Mouse (Mus musculus): ENCODE measurements around the gene Defa26. TPM values are rescaled to one million over a fixed set of nuclear protein-coding genes. Genes with fewer than 3 reads are reported as not detected.
"Not testable (repeated sequence)": the region's sequence is repeated elsewhere in the genome, so short reads cannot be mapped to it uniquely, and the experiment has no call there.

Gene Defa26
- not detected in 2 replicates for polyA plus RNA-seq (2012; rRNA removed)

- not testable (repeated sequence) for H3K4me1 ChIP-seq (ENCODE audit: control insufficient read depth, insufficient read depth, insufficient read length); H3K36me3 ChIP-seq (ENCODE audit: control insufficient read depth, insufficient read depth, low read length); H3K4me3 ChIP-seq (ENCODE audit: extremely low read depth, insufficient read depth, insufficient read length); H3K27ac ChIP-seq (ENCODE audit: insufficient read depth, low read length); H3K27me3 ChIP-seq (ENCODE audit: control insufficient read depth, insufficient read depth, low read length); DNase-seq (ENCODE audit: low read depth in 1 of 2, low spot score in 2 of 2)
- WGBS, result 80% methylated on average over 1 of the region's 1 CpGs
Measured at GRCm38 (mm10) chr8:21617883-21618282, at the start of gene Defa26. Defa26 (plus strand) TSS chr8:21618183.

GRCm38 (mm10) chr8:21582706-21583105 is 35.3 kb upstream of the Defa26 start, which contains the start of gene Defa28:
Defa28 (plus strand) TSS chr8:21583006.
- H3K4me3 ChIP-seq (ENCODE audit: extremely low read depth, insufficient read depth, insufficient read length); H3K36me3 ChIP-seq (ENCODE audit: control insufficient read depth, insufficient read depth, low read length); H3K27ac ChIP-seq (ENCODE audit: insufficient read depth, low read length); DNase-seq (ENCODE audit: low read depth in 1 of 2, low spot score in 2 of 2); H3K27me3 ChIP-seq (ENCODE audit: control insufficient read depth, insufficient read depth, low read length); H3K4me1 ChIP-seq (ENCODE audit: control insufficient read depth, insufficient read depth, insufficient read length): not testable (repeated sequence)
- no CpG with 5 or more reads among the region's 1 CpGs for WGBS

DNA sequence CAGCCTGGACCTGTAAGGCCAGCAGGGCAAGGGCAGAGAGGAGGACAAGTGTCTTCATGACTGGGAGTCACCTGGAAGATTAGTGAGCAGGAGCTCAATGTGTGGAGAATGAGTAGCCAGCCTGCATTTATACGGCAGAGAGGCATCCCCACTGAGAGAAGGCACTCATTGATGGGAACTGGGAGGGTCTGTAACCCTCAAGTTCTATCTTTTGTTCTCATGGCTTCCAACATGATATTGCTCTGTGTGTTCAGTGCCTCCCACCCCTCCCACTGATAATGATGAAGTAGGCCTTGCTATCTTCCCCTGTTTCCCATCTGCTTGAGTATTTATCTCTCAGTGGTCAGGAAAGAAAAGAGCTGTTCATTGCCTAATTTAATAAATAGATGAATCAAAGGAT is 23.6 kb upstream of the Defa26 start, which contains the start of gene Gm7861:
Gene Gm7861 (minus strand): TSS at position 101 of the 400 bp plus-strand sequence.
- not testable (repeated sequence) for DNase-seq (ENCODE audit: low read depth in 1 of 2, low spot score in 2 of 2); H3K27me3 ChIP-seq (ENCODE audit: control insufficient read depth, insufficient read depth, low read length); H3K27ac ChIP-seq (ENCODE audit: insufficient read depth, low read length); H3K4me1 ChIP-seq (ENCODE audit: control insufficient read depth, insufficient read depth, insufficient read length); H3K36me3 ChIP-seq (ENCODE audit: control insufficient read depth, insufficient read depth, low read length); H3K4me3 ChIP-seq (ENCODE audit: extremely low read depth, insufficient read depth, insufficient read length)
- WGBS, result no CpG with 5 or more reads among the region's 1 CpGs

GRCm38 (mm10) chr8:21655480-21655879 is 37.5 kb downstream of the Defa26 start, which contains the start of gene Defa17:
Defa17 (plus strand) TSS chr8:21655780.
- H3K27ac ChIP-seq (ENCODE audit: insufficient read depth, low read length); H3K4me1 ChIP-seq (ENCODE audit: control insufficient read depth, insufficient read depth, insufficient read length); DNase-seq (ENCODE audit: low read depth in 1 of 2, low spot score in 2 of 2); H3K4me3 ChIP-seq (ENCODE audit: extremely low read depth, insufficient read depth, insufficient read length); H3K27me3 ChIP-seq (ENCODE audit: control insufficient read depth, insufficient read depth, low read length); H3K36me3 ChIP-seq (ENCODE audit: control insufficient read depth, insufficient read depth, low read length): not testable (repeated sequence)
- WGBS, result no CpG with 5 or more reads among the region's 2 CpGs

- not testable (repeated sequence) for H3K27me3 ChIP-seq (ENCODE audit: control insufficient read depth, insufficient read depth, low read length); H3K27ac ChIP-seq (ENCODE audit: insufficient read depth, low read length); H3K36me3 ChIP-seq (ENCODE audit: control insufficient read depth, insufficient read depth, low read length); H3K4me1 ChIP-seq (ENCODE audit: control insufficient read depth, insufficient read depth, insufficient read length); H3K4me3 ChIP-seq (ENCODE audit: extremely low read depth, insufficient read depth, insufficient read length); DNase-seq (ENCODE audit: low read depth in 1 of 2, low spot score in 2 of 2)
- WGBS, result 88% methylated on average over 1 of the region's 1 CpGs
Measured at GRCm38 (mm10) chr8:21665497-21665896, 47.5 kb downstream of the Defa26 start, which contains the start of gene Defa34. Defa34 (plus strand) TSS chr8:21665797.

Other genes with a start within 250 kb of the Defa26 start
- gene Defa2, start 239.7 kb upstream of the Defa26 start, polyA plus RNA-seq (2012; rRNA removed), result not detected in 2 replicates
- gene Defa33, start 226.4 kb upstream of the Defa26 start, polyA plus RNA-seq (2012; rRNA removed), result not detected in 2 replicates
- not detected in 2 replicates for gene Defa36, start 190.8 kb upstream of the Defa26 start, polyA plus RNA-seq (2012; rRNA removed)
- gene Gm7849, start 161.6 kb upstream of the Defa26 start, polyA plus RNA-seq (2012; rRNA removed), result not detected in 2 replicates
- gene Defa20, start 108.9 kb upstream of the Defa26 start, polyA plus RNA-seq (2012; rRNA removed), result not detected in 2 replicates
- gene Defa32, start 89.2 kb upstream of the Defa26 start, polyA plus RNA-seq (2012; rRNA removed), result not detected in 2 replicates
- gene Defa37, start 52.8 kb upstream of the Defa26 start, polyA plus RNA-seq (2012; rRNA removed), result not detected in 2 replicates
- gene Defa28, start 35.2 kb upstream of the Defa26 start, polyA plus RNA-seq (2012; rRNA removed), result not detected in 2 replicates
- gene Gm7861, start 23.7 kb upstream of the Defa26 start, polyA plus RNA-seq (2012; rRNA removed), result not detected in 2 replicates
- gene Defa17, start 37.6 kb downstream of the Defa26 start, polyA plus RNA-seq (2012; rRNA removed), result not detected in 2 replicates
- not detected in 2 replicates for gene Defa34, start 47.6 kb downstream of the Defa26 start, polyA plus RNA-seq (2012; rRNA removed)
- gene AY761184, start 85.5 kb downstream of the Defa26 start, polyA plus RNA-seq (2012; rRNA removed), result not detected in 2 replicates
- gene Defa24, start 116.3 kb downstream of the Defa26 start, polyA plus RNA-seq (2012; rRNA removed), result not detected in 2 replicates
- gene Defb50, start 205.4 kb downstream of the Defa26 start, polyA plus RNA-seq (2012; rRNA removed), result not detected in 2 replicates
- not detected in 2 replicates for gene Defb2, start 221.7 kb downstream of the Defa26 start, polyA plus RNA-seq (2012; rRNA removed)
- gene Defb10, start 240.7 kb downstream of the Defa26 start, polyA plus RNA-seq (2012; rRNA removed), result not detected in 2 replicates

Data from spleen, adult 2 months (tissue).